Mouse (Mus musculus) forebrain, embryonic 10.5 days (tissue): ENCODE results near the gene Cfap77. TPM values are rescaled to one million over a fixed set of nuclear protein-coding genes. Genes with fewer than 3 reads are reported as not detected.

Experiments
- DNase-seq: peaks from one replicate; pipeline ENCODE4 v3.0.0-alpha.2; 2017; ENCODE audit warnings: low spot score; ENCODE audit errors: extremely low spot score
- H3K27ac ChIP-seq: fragments of 300-500 bp; sonication (generic); 2 replicates; pipeline ENCODE4 v1.5.1; 2016; ENCODE audit warnings: mild to moderate bottlenecking
- H3K27me3 ChIP-seq: fragments of 300-500 bp; sonication (generic); 2 replicates; pipeline ENCODE4 v1.6.1; 2016; ENCODE audit warnings: mild to moderate bottlenecking; ENCODE audit not compliant: poor library complexity, severe bottlenecking
- H3K36me3 ChIP-seq: fragments of 300-500 bp; sonication (generic); replicated peaks from 2 replicates; pipeline ENCODE4 v1.6.1; 2016; ENCODE audit warnings: mild to moderate bottlenecking, moderate library complexity
- H3K4me1 ChIP-seq: fragments of 300-500 bp; sonication (generic); 2 replicates; pipeline ENCODE4 v1.6.1; 2016
- H3K4me3 ChIP-seq: fragments of 300-500 bp; sonication (generic); 2 replicates; pipeline ENCODE4 v1.5.1; 2016; ENCODE audit warnings: mild to moderate bottlenecking, moderate library complexity
- H3K9me3 ChIP-seq: fragments of 300-500 bp; sonication (generic); 2 replicates; pipeline ENCODE4 v1.6.1; 2016; ENCODE audit warnings: mild to moderate bottlenecking, moderate library complexity
- WGBS: fragments of 180-500 bp; shearing (Covaris S2); methylation state at CpG from one replicate; pipeline ENCODE4 v1.1.7; 2016; 5-methylcytosine and 5-hydroxymethylcytosine counted together
- polyA plus RNA-seq: library from polyadenylated mRNA; unstranded; fragments of >200 nt; fragmentation: Nextera tagmentation; extraction: Ambion mirVana; gene quantifications from 2 replicates; pipeline ENCODE4 v1.2.1, GENCODE M21; 2016

The Cfap77 gene
- polyA plus RNA-seq, 1 experiment from 2014 or later: 0.67 TPM

DNA sequence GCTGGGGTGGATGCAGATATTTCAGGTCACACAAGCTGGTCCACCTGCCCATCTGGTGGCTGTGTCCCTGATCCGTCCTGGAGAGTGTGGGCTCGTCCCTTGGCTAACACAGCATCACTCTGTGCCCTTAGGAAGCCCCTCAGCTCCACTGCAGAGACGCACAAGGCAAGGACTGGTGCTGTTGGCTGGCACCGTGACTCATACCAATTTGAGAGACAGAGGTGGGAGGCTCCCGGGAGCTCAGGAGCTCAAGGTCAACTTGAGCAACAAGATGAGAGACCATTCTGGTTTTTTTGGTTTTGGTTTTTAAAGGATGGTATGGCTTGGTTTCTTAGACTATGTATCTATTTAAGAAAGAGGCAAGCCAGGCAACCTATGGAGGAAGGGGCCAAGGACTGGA lies 42.3 kb downstream of the Cfap77 start:
- Histone ChIP-seq H3K4me1 (peaks cover 31% of the 10 kb centered on the region), H3K36me3 (no peaks in the 10 kb centered on the region), H3K9me3 (no peaks in the 10 kb centered on the region), H3K27me3 (peaks cover 100% of the 10 kb centered on the region), H3K27ac (no peak overlapping the region), H3K4me3 (no peak overlapping the region)
- WGBS: 82% methylated on average over 5 of the region's 5 CpGs
- no peak for DNase-seq

DNA sequence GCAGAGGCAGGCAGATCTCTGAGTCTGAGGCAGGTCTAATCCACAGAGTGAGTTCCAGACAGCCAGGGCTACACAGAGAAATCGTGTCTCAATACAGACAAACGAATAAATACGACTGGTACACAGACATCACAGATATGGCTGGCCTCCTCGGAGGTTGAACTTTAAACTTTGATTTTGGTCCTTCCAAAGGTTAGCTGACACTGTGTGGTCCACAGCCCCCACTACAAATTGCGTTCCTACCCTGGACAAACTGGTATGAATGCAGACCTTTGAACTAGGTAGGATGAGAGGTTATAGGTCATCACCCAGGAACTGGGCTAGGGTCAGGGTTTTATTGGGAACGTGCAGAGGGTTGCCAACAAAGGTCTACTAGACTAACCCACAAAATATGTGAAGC lies 47.2 kb downstream of the Cfap77 start:
- Histone ChIP-seq H3K4me3 (no peak overlapping the region), H3K9me3 (no peaks in the 10 kb centered on the region), H3K27ac (no peak overlapping the region), H3K36me3 (no peaks in the 10 kb centered on the region), H3K4me1 (peaks cover 44% of the 10 kb centered on the region), H3K27me3 (peaks cover 100% of the 10 kb centered on the region)
- 71% methylated on average over 6 of the region's 6 CpGs for WGBS
- DNase-seq: no peak

DNA sequence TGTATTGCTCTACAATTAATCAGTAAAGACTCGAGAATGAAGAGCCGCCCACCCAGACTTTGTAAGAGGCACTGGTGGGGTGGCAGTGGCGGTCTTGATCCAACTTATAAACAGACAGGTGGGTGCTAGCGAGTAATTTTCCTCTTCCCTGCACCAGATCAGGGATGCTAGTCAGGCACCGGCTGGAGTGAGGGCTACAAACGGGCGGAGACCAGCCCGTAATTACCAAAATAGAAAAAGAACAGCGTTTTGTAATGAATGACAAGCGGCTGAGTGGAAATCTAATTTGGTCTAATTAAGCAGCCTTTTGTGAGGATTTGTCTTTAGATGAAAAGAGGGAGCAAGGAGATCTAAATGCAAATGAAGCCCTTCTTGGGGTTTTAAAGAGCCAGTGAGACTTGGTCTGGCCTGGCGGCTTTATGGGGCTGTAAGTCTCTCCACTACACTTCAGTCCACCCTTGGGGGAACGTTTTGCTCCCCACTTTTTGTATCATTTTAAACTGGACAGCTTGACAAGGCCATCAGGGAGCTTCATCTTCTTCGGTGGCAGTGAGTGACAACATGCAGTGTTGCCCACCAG lies 48.3 kb downstream of the Cfap77 start:
- Histone ChIP-seq H3K27me3 (peaks cover 100% of the 10 kb centered on the region), H3K4me3 (no peak overlapping the region), H3K9me3 (no peaks in the 10 kb centered on the region), H3K4me1 (peaks cover 44% of the 10 kb centered on the region), H3K27ac (no peak overlapping the region), H3K36me3 (no peaks in the 10 kb centered on the region)
- no peak for DNase-seq
- WGBS: 23% methylated on average over 13 of the region's 13 CpGs

DNA sequence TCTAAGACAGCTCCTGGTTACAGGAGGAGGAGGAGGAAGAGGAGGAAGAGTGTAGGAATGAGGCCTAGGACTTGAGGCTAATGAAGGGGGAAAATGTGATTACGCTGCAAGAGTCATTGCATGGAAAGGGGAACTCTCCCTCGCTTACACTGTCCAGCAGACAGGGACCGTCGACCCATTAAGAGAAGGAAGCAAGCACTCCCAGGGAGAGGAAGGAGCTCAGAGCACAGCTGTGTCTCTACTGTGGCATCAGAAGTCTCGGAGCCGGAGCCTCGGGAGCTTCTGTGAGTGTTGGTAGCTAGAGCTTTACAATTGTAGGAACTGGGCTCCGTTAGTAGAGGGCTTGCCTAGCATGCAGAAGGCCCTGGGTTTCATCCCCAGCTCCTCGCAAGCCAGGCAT lies 50.8 kb downstream of the Cfap77 start:
- H3K27me3 ChIP-seq: peaks cover 100% of the 10 kb centered on the region
- H3K4me3 ChIP-seq: no peak overlapping the region
- no peaks in the 10 kb centered on the region for H3K9me3 ChIP-seq
- H3K27ac ChIP-seq: no peak overlapping the region
- peaks cover 29% of the 10 kb centered on the region for H3K4me1 ChIP-seq
- DNase-seq: no peak
- 51% methylated on average over 9 of the region's 9 CpGs for WGBS
- no peaks in the 10 kb centered on the region for H3K36me3 ChIP-seq

DNA sequence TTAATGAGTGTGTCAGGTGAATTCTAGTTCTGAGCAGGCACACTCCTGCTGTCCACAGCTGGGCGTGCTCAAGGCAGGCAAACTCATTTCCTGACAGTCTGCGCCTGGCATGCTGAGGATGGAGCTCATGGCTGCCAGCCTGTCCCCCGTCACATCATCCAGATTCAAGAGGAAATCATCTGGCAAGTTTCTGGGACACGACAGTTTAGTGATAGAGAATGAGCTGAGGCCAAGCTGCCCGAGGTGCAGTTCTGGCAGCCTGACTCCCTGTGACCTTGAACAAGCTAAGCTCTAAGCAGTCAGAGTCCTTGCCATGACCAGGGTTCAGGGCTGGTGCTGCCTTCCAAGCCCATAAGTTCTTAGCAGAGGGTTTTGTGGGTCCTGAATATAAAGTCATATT lies 56.6 kb downstream of the Cfap77 start:
- Histone ChIP-seq H3K36me3 (no peaks in the 10 kb centered on the region), H3K9me3 (peaks cover 3% of the 10 kb centered on the region; the same call in 1 of the 2 replicates), H3K4me3 (no peak overlapping the region), H3K27me3 (peaks cover 94% of the 10 kb centered on the region), H3K4me1 (peaks cover 8% of the 10 kb centered on the region), H3K27ac (no peak overlapping the region)
- 85% methylated on average over 5 of the region's 5 CpGs for WGBS
- DNase-seq: no peak

DNA sequence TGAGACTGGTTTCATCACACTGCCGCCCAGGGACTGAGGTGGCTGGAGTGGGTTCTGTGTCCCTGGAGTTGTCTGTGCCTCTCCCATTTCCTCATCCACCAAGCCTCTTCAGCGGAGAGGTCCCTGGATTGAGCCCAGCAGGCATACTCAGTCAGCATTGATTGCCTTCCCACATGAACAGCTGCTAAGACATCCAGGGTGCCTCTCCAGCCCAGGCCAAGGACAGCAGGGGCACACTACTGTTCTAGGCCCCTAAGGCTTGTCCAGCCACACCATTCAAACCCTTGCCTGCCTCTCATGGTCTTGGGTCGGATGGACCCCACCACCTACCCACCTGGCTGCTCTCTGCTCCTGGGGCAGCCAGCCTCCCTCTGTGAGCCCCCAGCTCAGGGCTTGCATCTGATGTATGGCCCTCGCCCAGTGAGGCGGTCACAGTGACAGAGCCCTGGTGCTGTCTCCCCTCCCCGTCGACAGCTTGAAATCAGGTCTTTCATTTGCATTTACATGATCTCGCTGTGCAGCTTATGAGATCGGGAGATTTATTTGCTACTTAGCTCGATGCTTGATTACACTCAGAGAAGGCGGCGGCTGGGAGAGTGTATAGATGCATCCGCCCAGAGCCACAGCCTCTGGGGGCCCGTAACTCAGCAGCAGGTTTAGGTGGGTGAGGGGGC lies 57.6 kb downstream of the Cfap77 start:
- H3K27ac ChIP-seq: no peak overlapping the region
- peaks cover 3% of the 10 kb centered on the region; the same call in 1 of the 2 replicates for H3K9me3 ChIP-seq
- WGBS: 62% methylated on average over 14 of the region's 14 CpGs
- H3K4me3 ChIP-seq: no peak overlapping the region
- peaks cover 94% of the 10 kb centered on the region for H3K27me3 ChIP-seq
- no peak for DNase-seq
- H3K4me1 ChIP-seq: peaks cover 8% of the 10 kb centered on the region
- H3K36me3 ChIP-seq: no peaks in the 10 kb centered on the region

DNA sequence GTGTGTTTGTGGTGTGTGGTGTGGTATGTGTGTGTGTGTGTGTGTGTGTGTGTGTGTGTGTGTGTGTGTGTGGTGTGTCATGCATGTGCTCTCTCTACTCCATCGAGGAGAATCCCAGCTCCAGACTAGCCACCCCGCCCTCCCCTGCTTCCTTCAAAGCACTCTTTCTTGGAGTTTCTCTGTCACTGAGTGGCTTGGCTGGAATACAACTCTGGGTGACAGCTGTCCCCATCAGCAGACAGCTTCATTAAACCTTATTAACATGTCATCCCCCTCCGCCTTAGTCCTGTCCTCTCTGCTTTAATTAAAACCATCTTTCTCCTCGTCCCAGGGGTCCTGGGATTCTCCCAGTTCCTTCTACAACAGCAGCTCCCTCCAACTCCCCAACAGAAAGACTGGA lies 59.4 kb downstream of the Cfap77 start:
- no peak overlapping the region for H3K27ac ChIP-seq
- peaks cover 85% of the 10 kb centered on the region for H3K27me3 ChIP-seq
- WGBS: 57% methylated on average over 4 of the region's 4 CpGs
- H3K36me3 ChIP-seq: no peaks in the 10 kb centered on the region
- DNase-seq: no peak
- H3K4me3 ChIP-seq: no peak overlapping the region
- H3K4me1 ChIP-seq: peaks cover 8% of the 10 kb centered on the region
- H3K9me3 ChIP-seq: peaks cover 3% of the 10 kb centered on the region; the same call in 1 of the 2 replicates

DNA sequence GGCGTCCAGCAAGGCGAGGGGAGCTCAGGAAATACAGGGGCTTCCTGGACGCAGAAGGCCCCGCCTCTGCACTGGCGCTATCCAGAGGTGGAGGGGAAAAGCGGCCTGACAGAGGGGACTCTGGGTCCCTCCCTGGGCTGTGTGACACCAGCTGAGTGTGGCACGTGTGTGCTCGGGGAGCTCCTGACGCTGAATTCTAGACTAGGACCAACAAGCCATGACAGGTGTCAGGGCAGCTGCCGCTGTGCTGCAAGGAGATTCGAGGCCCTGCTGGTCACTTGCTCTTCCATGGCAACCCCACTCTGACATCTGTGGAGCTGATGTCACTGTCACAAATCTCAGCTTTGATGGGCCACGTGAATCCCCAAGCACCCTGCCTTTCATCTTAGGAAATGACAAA lies 60.9 kb downstream of the Cfap77 start:
- peaks cover 3% of the 10 kb centered on the region; the same call in 1 of the 2 replicates for H3K9me3 ChIP-seq
- no peak for DNase-seq
- H3K4me1 ChIP-seq: peaks cover 8% of the 10 kb centered on the region
- H3K27ac ChIP-seq: no peak overlapping the region
- H3K27me3 ChIP-seq: peaks cover 78% of the 10 kb centered on the region
- WGBS: 83% methylated on average over 12 of the region's 12 CpGs
- no peaks in the 10 kb centered on the region for H3K36me3 ChIP-seq
- H3K4me3 ChIP-seq: no peak overlapping the region

DNA sequence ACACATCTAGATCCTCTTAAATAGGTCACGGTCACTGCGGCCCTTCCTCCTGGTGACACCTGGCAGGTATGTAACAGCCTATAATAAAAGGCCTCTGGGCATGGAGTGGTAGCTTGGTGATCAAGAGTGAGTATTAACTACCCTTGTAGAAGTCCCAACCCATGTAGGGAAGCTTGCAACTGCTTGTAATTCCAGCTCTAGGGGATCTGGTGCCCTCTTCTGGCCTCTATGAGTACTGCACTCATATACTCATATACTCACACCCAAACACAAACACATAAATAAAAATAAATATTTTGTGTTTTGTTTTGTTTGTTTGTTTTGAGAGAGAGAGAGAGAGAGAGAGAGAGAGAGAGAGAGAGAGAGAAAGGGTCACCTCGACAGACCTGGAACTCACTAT lies 66.1 kb downstream of the Cfap77 start:
- DNase-seq: no peak

DNA sequence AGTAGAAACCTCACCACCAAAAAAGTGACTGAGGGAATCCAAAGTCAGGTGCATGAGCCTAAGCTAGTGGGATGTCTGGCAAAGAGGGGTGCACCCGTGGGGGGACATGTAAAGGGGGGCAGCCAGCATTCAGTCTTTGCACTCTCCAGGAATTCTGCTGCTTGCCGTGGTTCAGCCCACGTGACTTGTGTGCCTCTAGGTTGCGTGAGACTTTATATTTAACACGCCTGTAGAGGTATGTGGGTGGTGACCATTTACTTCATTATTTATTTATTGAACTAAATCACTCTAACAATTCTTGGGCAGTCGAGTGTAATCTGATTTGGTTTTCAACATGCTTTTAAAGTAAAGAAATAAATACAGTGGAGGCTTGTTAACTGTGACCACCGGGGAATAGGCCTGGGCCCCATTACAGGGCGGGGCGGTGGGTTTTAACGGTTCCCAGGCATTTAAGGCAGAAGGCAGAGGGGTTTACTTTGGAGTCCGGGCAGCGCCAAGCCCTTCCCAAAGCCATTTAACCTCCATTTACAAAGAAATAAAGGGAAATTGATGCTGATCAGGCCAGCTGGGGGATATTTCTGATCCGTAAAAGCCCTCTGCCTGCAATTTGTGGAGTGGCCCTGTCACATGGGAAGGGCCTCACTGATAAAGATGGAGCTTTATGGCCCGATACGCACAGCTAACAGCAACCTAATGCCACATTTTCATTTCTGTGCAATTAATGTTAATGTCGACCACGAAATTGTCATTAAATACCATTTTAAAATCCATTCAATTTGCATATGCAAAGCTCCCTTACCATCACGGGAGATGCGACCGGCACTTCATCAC lies 74.6 kb downstream of the Cfap77 start:
- no peak overlapping the region for H3K4me3 ChIP-seq
- WGBS: 80% methylated on average over 20 of the region's 20 CpGs
- peaks cover 100% of the 10 kb centered on the region for H3K27me3 ChIP-seq
- H3K27ac ChIP-seq: no peak overlapping the region
- H3K9me3 ChIP-seq: no peaks in the 10 kb centered on the region
- peaks cover 25% of the 10 kb centered on the region for H3K4me1 ChIP-seq
- H3K36me3 ChIP-seq: no peaks in the 10 kb centered on the region
- DNase-seq: no peak

More for the DNA sequence above, 66.1 kb downstream of the Cfap77 start:
- Histone ChIP-seq H3K36me3 (no peaks in the 10 kb centered on the region), H3K9me3 (peaks cover 8% of the 10 kb centered on the region; the same call in 1 of the 2 replicates), H3K4me3 (no peak overlapping the region), H3K27ac (no peak overlapping the region), H3K27me3 (peaks cover 73% of the 10 kb centered on the region), H3K4me1 (no peaks in the 10 kb centered on the region)
- 92% methylated on average over 3 of the region's 3 CpGs for WGBS

DNA sequence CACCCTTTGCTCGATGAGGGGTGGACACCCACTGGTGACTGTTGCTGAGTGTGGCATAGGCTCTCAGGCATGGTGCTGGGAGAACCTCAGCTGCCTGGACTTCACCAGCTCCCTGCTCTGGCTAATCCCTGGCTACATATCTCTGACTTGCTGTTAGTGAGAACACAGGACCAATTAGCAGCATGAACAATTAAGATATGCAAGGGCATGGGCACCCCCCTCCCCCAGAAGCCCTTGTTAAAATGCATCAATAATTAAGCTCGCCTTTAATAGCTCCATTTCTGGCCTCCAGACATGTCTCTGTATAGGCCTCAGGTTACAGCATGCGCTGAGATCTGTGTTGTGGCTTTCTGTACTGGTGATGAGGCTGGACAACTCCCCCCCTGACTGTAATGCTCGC lies 76.4 kb downstream of the Cfap77 start:
- peaks cover 100% of the 10 kb centered on the region for H3K27me3 ChIP-seq
- H3K4me1 ChIP-seq: peaks cover 43% of the 10 kb centered on the region
- H3K4me3 ChIP-seq: no peak overlapping the region
- DNase-seq: no peak
- WGBS: 74% methylated on average over 4 of the region's 4 CpGs
- H3K36me3 ChIP-seq: no peaks in the 10 kb centered on the region
- H3K27ac ChIP-seq: no peak overlapping the region
- no peaks in the 10 kb centered on the region for H3K9me3 ChIP-seq

DNA sequence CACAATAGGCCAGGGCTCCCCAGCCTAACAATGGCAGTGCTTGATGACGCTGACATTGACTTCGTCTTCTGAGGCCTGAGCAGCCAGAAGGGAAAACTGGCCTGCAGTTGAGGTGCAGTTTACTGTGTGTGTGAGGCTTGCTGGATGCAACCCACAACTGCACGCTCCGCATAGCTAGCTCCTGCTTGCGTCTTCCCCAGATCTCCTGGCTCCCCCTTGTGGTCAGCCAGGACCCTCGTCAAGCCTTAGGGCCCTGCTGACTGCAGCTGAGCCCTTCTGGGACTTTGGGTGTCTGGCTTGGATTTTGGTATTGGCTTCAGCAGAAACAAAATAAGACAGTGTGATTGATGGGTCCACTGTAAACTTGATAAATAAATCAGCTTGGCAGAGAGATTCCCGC lies 78.2 kb downstream of the Cfap77 start:
- Histone ChIP-seq H3K4me3 (no peak overlapping the region), H3K27ac (no peak overlapping the region), H3K9me3 (no peaks in the 10 kb centered on the region), H3K36me3 (no peaks in the 10 kb centered on the region), H3K27me3 (peaks cover 100% of the 10 kb centered on the region), H3K4me1 (peaks cover 49% of the 10 kb centered on the region)
- peak; percentile 74 for DNase-seq
- WGBS: 17% methylated on average over 7 of the region's 7 CpGs

DNA sequence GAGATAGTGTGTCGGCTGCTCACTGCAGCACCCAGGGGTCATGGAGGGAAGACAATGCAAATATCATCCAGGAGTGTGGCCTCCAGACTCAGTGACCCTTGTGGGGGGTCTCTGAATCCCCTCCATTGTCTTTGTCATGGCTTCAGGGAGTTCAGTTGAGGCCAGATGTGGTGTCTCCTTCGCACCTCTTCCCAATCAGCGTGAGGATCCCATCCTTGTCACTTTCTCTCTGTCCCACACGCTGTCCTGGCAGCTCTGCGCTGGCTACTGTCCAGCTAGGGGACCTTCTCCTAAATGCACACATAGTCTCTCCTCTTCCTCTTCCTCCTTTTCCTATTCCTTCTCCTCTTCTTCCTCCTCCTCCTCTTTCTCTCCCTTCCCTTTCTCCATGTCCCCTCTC lies 79.3 kb downstream of the Cfap77 start:
- Histone ChIP-seq H3K9me3 (no peaks in the 10 kb centered on the region), H3K36me3 (no peaks in the 10 kb centered on the region), H3K4me3 (no peak overlapping the region), H3K27ac (no peak overlapping the region), H3K4me1 (peaks cover 51% of the 10 kb centered on the region), H3K27me3 (peaks cover 100% of the 10 kb centered on the region)
- 74% methylated on average over 5 of the region's 5 CpGs for WGBS
- DNase-seq: no peak
